ENCODE assay signal across 15 mouse cellular contexts in genomic region chr11:34421061-34421460, GRCm38 (mm10).
A peak's percentile ranks its signal among the peaks of the same experiment; 100 is the strongest.
DNase-seq lines count a peak whose midpoint lies in the region; ATAC-seq lines count a peak whose summit lies in the region.
"Had no signal": no experiment of that assay in that cellular context is flagged by ENCODE, and none has a peak within 500 bp of the region (broad histone marks: within the 10 kb centered on the region; RNA-seq: fewer than 3 reads in every experiment).

No protein-coding gene starts in this region.

- H3K9me3 ChIP-seq in embryonic facial prominence, embryonic 14.5 days (ENCODE audit: control insufficient read depth, low read length), result no peaks in the 10 kb centered on the region
- no peaks in the 10 kb centered on the region for H3K9me3 ChIP-seq in midbrain, embryonic 15.5 days
- H3K9me3 ChIP-seq: midbrain, embryonic 12.5 days had no signal

- peak; percentile 24 for DNase-seq in gastrocnemius, adult 18-20 months (ENCODE audit: low spot score)
- DNase-seq in gastrocnemius, postnatal 14 days, result no peak
- DNase-seq in embryonic facial prominence, embryonic 14.5 days (ENCODE audit: low spot score), result peak; percentile 92
- peak; percentile 65 to 86 for DNase-seq in frontal cortex, postnatal 36 days (ENCODE audit: low spot score in 2 of 2)
- DNase-seq in right cerebral cortex, postnatal 10 days (ENCODE audit: low spot score in 2 of 2), result peak; percentile 69 to 85
- no peak for DNase-seq in lung, postnatal 10 days
- no peak for DNase-seq in Muller cell, postnatal 12 days (ENCODE audit: inconsistent ontology term)
- DNase-seq: adrenal gland, postnatal 14 days; B cell, adult 2 months; kidney, adult 18-20 months had no signal

- no peaks in the 10 kb centered on the region for H3K4me1 ChIP-seq in embryonic facial prominence, embryonic 14.5 days (ENCODE audit: control insufficient read depth, insufficient read depth, low read length)
- peaks cover 15% of the 10 kb centered on the region for H3K4me1 ChIP-seq in midbrain, embryonic 15.5 days

- intact Hi-C loops in gastrocnemius, postnatal 14 days (cut with DNase I; ENCODE audit: low total_unique reads), result no loop called here

- H3K4me3 ChIP-seq in embryonic facial prominence, embryonic 14.5 days (ENCODE audit: low read depth, low read length), result no peak overlapping the region
- H3K4me3 ChIP-seq in midbrain, embryonic 15.5 days, result no peak overlapping the region
- H3K4me3 ChIP-seq: erythroblast, embryonic 14.5 days; midbrain, embryonic 12.5 days had no signal

- no peak overlapping the region for H3K4me2 ChIP-seq in embryonic facial prominence, embryonic 14.5 days (ENCODE audit: low read depth, low read length)
- H3K4me2 ChIP-seq in midbrain, embryonic 15.5 days, result no peak overlapping the region
- H3K4me2 ChIP-seq: midbrain, embryonic 12.5 days had no signal

- H3K27me3 ChIP-seq in embryonic facial prominence, embryonic 14.5 days (replicated peaks; ENCODE audit: control insufficient read depth, insufficient read depth, low read length), result peaks cover 20% of the 10 kb centered on the region; the same call in 1 of the 2 replicates
- no peaks in the 10 kb centered on the region for H3K27me3 ChIP-seq in midbrain, embryonic 15.5 days (replicated peaks)
- H3K27me3 ChIP-seq: midbrain, embryonic 12.5 days had no signal

- H3K27ac ChIP-seq in embryonic facial prominence, embryonic 14.5 days (replicated peaks; ENCODE audit: low read depth, low read length), result no peak overlapping the region
- no peak overlapping the region for H3K27ac ChIP-seq in midbrain, embryonic 15.5 days
- H3K27ac ChIP-seq: liver, embryonic 14.5 days; midbrain, embryonic 12.5 days had no signal

- peak; percentile 85 for ATAC-seq in embryonic facial prominence, embryonic 14.5 days (ENCODE audit: low read depth)
- no peak for ATAC-seq in midbrain, embryonic 15.5 days (replicated peaks)
- ATAC-seq: hindbrain, embryonic 16.5 days had no signal

- WGBS in embryonic facial prominence, embryonic 14.5 days, result 24% methylated on average over 6 of the region's 6 CpGs
- 60% methylated on average over 6 of the region's 6 CpGs for WGBS in midbrain, embryonic 15.5 days

- no peaks in the 10 kb centered on the region for H3K36me3 ChIP-seq in embryonic facial prominence, embryonic 14.5 days (ENCODE audit: control insufficient read depth, insufficient read depth, low read length)
- H3K36me3 ChIP-seq in midbrain, embryonic 15.5 days (replicated peaks), result no peaks in the 10 kb centered on the region
- H3K36me3 ChIP-seq: midbrain, embryonic 12.5 days had no signal

- H3K9ac ChIP-seq in embryonic facial prominence, embryonic 14.5 days (ENCODE audit: low read depth, low read length), result no peak overlapping the region
- H3K9ac ChIP-seq in midbrain, embryonic 15.5 days, result no peak overlapping the region
- H3K9ac ChIP-seq: liver, embryonic 14.5 days; midbrain, embryonic 12.5 days had no signal

Comparison
In these comparisons a context has a peak if more than half of its experiments do, and no peak if none do; other contexts are left out.
1. DNase-seq: peak in gastrocnemius, adult 18-20 months (single experiment), embryonic facial prominence, embryonic 14.5 days (single experiment), frontal cortex, postnatal 36 days (2 of 2) and right cerebral cortex, postnatal 10 days (2 of 2); none in gastrocnemius, postnatal 14 days (single experiment), lung, postnatal 10 days (single experiment) and Muller cell, postnatal 12 days (single experiment).